Mouse (Mus musculus) urinary bladder, adult 2 months (tissue): ENCODE measurements around the gene Rsc1a1. TPM values are rescaled to one million over a fixed set of nuclear protein-coding genes. Genes with fewer than 3 reads are reported as not detected.

Source experiments
- DNase-seq: peaks from one replicate; pipeline ENCODE4 v3.0.0; 2022; ENCODE audit warnings: low spot score
- polyA plus RNA-seq: library from polyadenylated mRNA; depleted of rRNA; stranded (reverse); fragments of >200 nt; gene quantifications from 2 replicates; pipeline ENCODE4 v1.2.3, GENCODE M21; 2012

The Rsc1a1 gene
- polyA plus RNA-seq, 1 experiment: 14.4 TPM

- DNase-seq: no peak
Observed at GRCm38 (mm10) chr4:141694719-141695118, 9.3 kb upstream of the Rsc1a1 start.

- no peak for DNase-seq
Observed at GRCm38 (mm10) chr4:141688505-141688904, 3.1 kb upstream of the Rsc1a1 start.

- DNase-seq: no peak
Observed at GRCm38 (mm10) chr4:141686525-141686924, 1.1 kb upstream of the Rsc1a1 start.

- no peak for DNase-seq
Observed at GRCm38 (mm10) chr4:141686093-141686492, 694 bp upstream of the Rsc1a1 start.

- no peak for DNase-seq
Observed at GRCm38 (mm10) chr4:141682706-141683230, 2.6 kb downstream of the Rsc1a1 start.

GRCm38 (mm10) chr4:141681767-141682166 is 3.6 kb downstream of the Rsc1a1 start:
- no peak for DNase-seq

GRCm38 (mm10) chr4:141680892-141681291 is 4.5 kb downstream of the Rsc1a1 start:
- DNase-seq: no peak

- DNase-seq: no peak
Observed at GRCm38 (mm10) chr4:141679016-141679415, 6.4 kb downstream of the Rsc1a1 start.

- DNase-seq: no peak
Observed at GRCm38 (mm10) chr4:141676462-141676979, 8.9 kb downstream of the Rsc1a1 start.

- DNase-seq: no peak
Observed at GRCm38 (mm10) chr4:141672325-141672724, 13.1 kb downstream of the Rsc1a1 start.

- DNase-seq: no peak
Observed at GRCm38 (mm10) chr4:141671389-141671788, 14.0 kb downstream of the Rsc1a1 start.

- no peak for DNase-seq
Observed at GRCm38 (mm10) chr4:141669898-141670712, 15.3 kb downstream of the Rsc1a1 start.

- DNase-seq: no peak
Observed at GRCm38 (mm10) chr4:141664799-141665198, 20.6 kb downstream of the Rsc1a1 start, which contains the start of gene Plekhm2. Plekhm2 (minus strand) TSS chr4:141664899.

- DNase-seq: peak; percentile 70
Observed at GRCm38 (mm10) chr4:141664011-141664745, 21.2 kb downstream of the Rsc1a1 start.

GRCm38 (mm10) chr4:141663122-141663931 is 22.1 kb downstream of the Rsc1a1 start:
- peak; percentile 48 for DNase-seq

- no peak for DNase-seq
Observed at GRCm38 (mm10) chr4:141660884-141661283, 24.5 kb downstream of the Rsc1a1 start.

- DNase-seq: no peak
Observed at GRCm38 (mm10) chr4:141659739-141660138, 25.7 kb downstream of the Rsc1a1 start.

GRCm38 (mm10) chr4:141658846-141659484 is 26.4 kb downstream of the Rsc1a1 start:
- DNase-seq: no peak

- DNase-seq: no peak
Observed at GRCm38 (mm10) chr4:141656932-141657331, 28.5 kb downstream of the Rsc1a1 start.

GRCm38 (mm10) chr4:141655908-141656608 is 29.3 kb downstream of the Rsc1a1 start:
- DNase-seq: no peak
